Mouse (Mus musculus) cerebellum, adult 2 months (tissue): Measurements from ENCODE around the gene Fer. TPM values are rescaled to one million over a fixed set of nuclear protein-coding genes. Genes with fewer than 3 reads are reported as not detected.

Experiments
- DNase-seq, 2 experiments: peaks; one replicate each; pipeline ENCODE4 v3.0.0; 2021
- H3K27ac ChIP-seq: fragments of 200-500 bp; 2 replicates; pipeline ENCODE4 v1.5.1; 2012; ENCODE audit warnings: low read length, control low read depth, inconsistent platforms; ENCODE audit not compliant: insufficient read depth
- H3K27me3 ChIP-seq: fragments of 200-500 bp; 2 replicates; pipeline ENCODE4 v1.6.1; 2012; ENCODE audit warnings: inconsistent platforms, mild to moderate bottlenecking, low read length, moderate library complexity; ENCODE audit not compliant: control insufficient read depth, insufficient read depth
- H3K4me1 ChIP-seq: fragments of 200-500 bp; 2 replicates; pipeline ENCODE4 v1.6.1; 2011; ENCODE audit warnings: low read length; ENCODE audit not compliant: control insufficient read depth, insufficient read depth
- H3K4me3 ChIP-seq: fragments of 200-500 bp; replicated peaks from 2 replicates; pipeline ENCODE3; 2011; ENCODE audit warnings: mild to moderate bottlenecking, low read depth, low read length, control low read depth; ENCODE audit not compliant: insufficient read depth
- CTCF ChIP-seq: fragments of 200-500 bp; IDR thresholded peaks from 2 replicates; pipeline ENCODE4 v1.5.1; 2011; ENCODE audit warnings: low read depth, mild to moderate bottlenecking, control low read depth, low read length, moderate library complexity, borderline replicate concordance; ENCODE audit not compliant: insufficient read depth
- POLR2A ChIP-seq: fragments of 200-500 bp; IDR thresholded peaks from 2 replicates; pipeline ENCODE4 v1.6.1; 2011; ENCODE audit warnings: low read length, control low read depth, borderline replicate concordance; ENCODE audit not compliant: insufficient read depth
- WGBS: fragments of 180-500 bp; shearing (Covaris S2); methylation state at CpG from one replicate; pipeline ENCODE4 v1.1.7; 2018; 5-methylcytosine and 5-hydroxymethylcytosine counted together
- polyA plus RNA-seq: library from polyadenylated mRNA; depleted of rRNA; stranded (reverse); fragments of >200 nt; gene quantifications from 2 replicates; pipeline ENCODE4 v1.2.3, GENCODE M21; 2012

Fer gene
- polyA plus RNA-seq, 1 experiment: 8.8 TPM

GRCm38 (mm10) chr17:64100172-64100510 lies 237.3 kb downstream of the Fer start:
- no peak for TF ChIP-seq POLR2A
- no peak for TF ChIP-seq CTCF
- peak in 1 of 2 experiments; percentile 20 for DNase-seq
- 44% methylated on average over 3 of the region's 3 CpGs for WGBS

GRCm38 (mm10) chr17:64108773-64109172 lies 245.9 kb downstream of the Fer start:
- TF ChIP-seq CTCF (no peak), POLR2A (no peak)
- peaks cover 3% of the 10 kb centered on the region for H3K4me1 ChIP-seq
- H3K27ac ChIP-seq: no peak overlapping the region
- H3K27me3 ChIP-seq: no peaks in the 10 kb centered on the region
- H3K4me3 ChIP-seq: no peak overlapping the region
- WGBS: 98% methylated on average over 5 of the region's 5 CpGs
- DNase-seq: no peak

More at GRCm38 (mm10) chr17:64100172-64100510, 237.3 kb downstream of the Fer start:
- no peak overlapping the region for H3K27ac ChIP-seq
- H3K27me3 ChIP-seq: no peaks in the 10 kb centered on the region
- no peak overlapping the region for H3K4me3 ChIP-seq
- H3K4me1 ChIP-seq: peaks cover 10% of the 10 kb centered on the region; the same call in 1 of the 2 replicates

DNA sequence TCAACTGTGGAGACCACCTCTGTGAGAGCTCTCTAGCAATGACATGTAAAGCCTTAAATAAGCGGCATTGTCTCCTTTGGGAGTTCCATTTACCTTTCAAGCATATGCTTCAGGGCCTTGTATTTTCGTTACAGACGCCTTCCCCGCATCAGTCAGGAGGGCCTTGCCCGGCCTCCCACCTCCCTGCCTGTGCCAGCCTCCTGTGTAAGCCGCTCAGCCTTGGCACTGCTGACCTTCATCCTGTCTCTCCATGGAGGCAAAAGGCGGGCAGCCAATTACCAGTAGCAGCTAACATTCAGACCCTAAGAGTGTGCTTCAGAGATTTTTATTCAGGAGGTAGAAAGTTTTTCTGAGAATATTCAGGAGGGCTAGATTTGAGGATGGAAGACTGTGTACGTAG lies 247.0 kb downstream of the Fer start:
- 17% methylated on average over 8 of the region's 8 CpGs for WGBS
- H3K27ac ChIP-seq: no peak overlapping the region
- DNase-seq: peak; percentile 62 to 73

GRCm38 (mm10) chr17:64113625-64114024 lies 250.8 kb downstream of the Fer start:
- no peaks in the 10 kb centered on the region for H3K27me3 ChIP-seq
- no peak for TF ChIP-seq CTCF
- no peak for TF ChIP-seq POLR2A

More for the DNA sequence above, 247.0 kb downstream of the Fer start:
- Histone ChIP-seq H3K4me1 (peaks cover 3% of the 10 kb centered on the region), H3K4me3 (no peak overlapping the region), H3K27me3 (no peaks in the 10 kb centered on the region)
- no peak for TF ChIP-seq CTCF

GRCm38 (mm10) chr17:64116762-64117161 lies 253.9 kb downstream of the Fer start:
- peaks cover 3% of the 10 kb centered on the region; the same call in 1 of the 2 replicates for H3K4me1 ChIP-seq
- WGBS: 75% methylated on average over 6 of the region's 6 CpGs
- no peak overlapping the region for H3K27ac ChIP-seq
- H3K4me3 ChIP-seq: no peak overlapping the region
- H3K27me3 ChIP-seq: no peaks in the 10 kb centered on the region
- DNase-seq: no peak
- TF ChIP-seq POLR2A (no peak), CTCF (no peak)

More at GRCm38 (mm10) chr17:64113625-64114024, 250.8 kb downstream of the Fer start:
- Histone ChIP-seq H3K4me1 (peaks cover 6% of the 10 kb centered on the region), H3K4me3 (no peak overlapping the region), H3K27ac (no peak overlapping the region)
- DNase-seq: no peak
- 93% methylated on average over 5 of the region's 5 CpGs for WGBS

DNA sequence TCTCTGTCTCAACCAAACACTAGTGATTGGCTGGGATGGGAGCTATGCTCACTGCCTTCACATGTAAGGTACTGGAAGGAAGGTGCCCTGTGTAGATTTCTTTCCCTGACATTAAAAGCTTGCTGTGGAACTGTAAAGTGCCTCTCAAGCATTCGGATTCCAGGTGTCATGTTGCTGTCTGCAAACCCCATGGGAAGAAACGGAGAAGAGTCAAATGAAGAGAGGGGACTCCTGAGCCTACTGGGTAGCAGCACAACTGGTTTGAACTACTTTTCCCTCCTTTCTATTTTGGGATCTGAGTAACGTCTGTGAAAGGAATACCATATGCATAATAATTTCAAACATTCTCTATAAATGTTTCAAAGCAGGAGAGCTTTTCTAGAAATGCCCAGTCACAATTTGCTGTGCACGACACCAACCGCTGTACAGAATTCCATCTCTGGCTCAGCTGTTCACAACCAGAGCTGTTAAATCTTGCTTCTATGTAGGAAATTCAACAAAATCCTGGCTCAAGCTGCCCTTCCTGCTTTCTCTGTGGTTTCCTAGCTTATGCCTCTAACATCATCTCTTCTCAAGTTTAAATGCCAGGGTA lies 256.9 kb downstream of the Fer start:
- TF ChIP-seq POLR2A: no peak
- TF ChIP-seq CTCF: no peak
- Histone ChIP-seq H3K27me3 (no peaks in the 10 kb centered on the region), H3K27ac (no peak overlapping the region), H3K4me1 (peaks cover 3% of the 10 kb centered on the region; the same call in 1 of the 2 replicates), H3K4me3 (no peak overlapping the region)
- WGBS: 81% methylated on average over 5 of the region's 5 CpGs
- DNase-seq: no peak

- TF ChIP-seq CTCF (no peak), POLR2A (no peak)
- 95% methylated on average over 11 of the region's 11 CpGs for WGBS
- Histone ChIP-seq H3K4me1 (peaks cover 3% of the 10 kb centered on the region; the same call in 1 of the 2 replicates), H3K27ac (no peak overlapping the region), H3K4me3 (no peak overlapping the region), H3K27me3 (no peaks in the 10 kb centered on the region)
- DNase-seq: no peak
Measured at GRCm38 (mm10) chr17:64122556-64122955, 259.7 kb downstream of the Fer start.

DNA sequence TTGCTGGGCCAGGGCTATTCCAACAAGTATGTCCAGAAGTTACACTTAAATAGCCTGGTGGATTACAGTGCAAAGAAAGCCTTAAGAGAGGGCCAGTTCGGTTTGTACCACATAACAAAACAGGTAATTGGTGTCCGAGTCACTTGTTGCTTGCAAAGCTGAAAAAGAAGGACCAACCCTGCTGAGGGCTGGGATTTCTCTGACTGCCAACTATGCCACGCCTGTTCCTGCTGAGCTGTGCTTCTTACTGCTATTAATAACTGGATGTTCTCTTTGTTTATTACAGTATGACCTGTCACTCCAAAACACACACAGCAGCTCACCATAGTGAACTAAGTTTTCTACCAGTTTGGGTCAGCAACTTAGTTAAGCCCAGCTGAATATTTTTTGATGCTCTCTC lies 260.9 kb downstream of the Fer start:
- no peak overlapping the region for H3K4me3 ChIP-seq
- no peak for TF ChIP-seq CTCF
- TF ChIP-seq POLR2A: no peak
- no peak for DNase-seq
- WGBS: 46% methylated on average over 3 of the region's 3 CpGs
- no peaks in the 10 kb centered on the region for H3K4me1 ChIP-seq
- H3K27ac ChIP-seq: no peak overlapping the region
- no peaks in the 10 kb centered on the region for H3K27me3 ChIP-seq
